Mouse (Mus musculus) small intestine, adult 2 months (tissue): ENCODE results near the gene Iqcd. TPM values are rescaled to one million over a fixed set of nuclear protein-coding genes. Genes with fewer than 3 reads are reported as not detected.

Source experiments
- H3K27ac ChIP-seq: fragments of 200-500 bp; 2 replicates; pipeline ENCODE4 v1.5.1; 2012; ENCODE audit warnings: low read depth, low read length, control low read depth, inconsistent platforms; ENCODE audit not compliant: insufficient read depth
- H3K27me3 ChIP-seq: fragments of 200-500 bp; 2 replicates; pipeline ENCODE4 v1.6.1; 2012; ENCODE audit warnings: mild to moderate bottlenecking, moderate library complexity, low read length, inconsistent platforms; ENCODE audit not compliant: control insufficient read depth, insufficient read depth
- H3K36me3 ChIP-seq: fragments of 200-500 bp; 2 replicates; pipeline ENCODE4 v1.6.1; 2012; ENCODE audit warnings: mild to moderate bottlenecking, low read length, control low read depth, inconsistent platforms; ENCODE audit not compliant: control insufficient read depth, insufficient read depth
- H3K4me1 ChIP-seq: fragments of 200-500 bp; 2 replicates; pipeline ENCODE4 v1.6.1; 2012; ENCODE audit warnings: low read length, inconsistent platforms, mixed read lengths; ENCODE audit not compliant: control insufficient read depth, insufficient read depth, insufficient read length
- H3K4me3 ChIP-seq: fragments of 200-500 bp; 2 replicates; pipeline ENCODE4 v1.5.1; 2012; ENCODE audit warnings: low read depth, mild to moderate bottlenecking, control low read depth, inconsistent platforms, low read length, moderate library complexity
- CTCF ChIP-seq: fragments of 200-500 bp; IDR thresholded peaks from 2 replicates; pipeline ENCODE4 v1.5.1; 2012; ENCODE audit warnings: low read depth, mild to moderate bottlenecking, control low read depth, inconsistent platforms, low read length, moderate library complexity, mixed read lengths; ENCODE audit not compliant: insufficient replicate concordance, insufficient read length; ENCODE audit errors: extremely low read depth
- POLR2A ChIP-seq: fragments of 200-500 bp; IDR thresholded peaks from 2 replicates; pipeline ENCODE4 v1.6.1; 2012; ENCODE audit warnings: low read depth, mild to moderate bottlenecking, control low read depth, inconsistent platforms, low read length, moderate library complexity
- WGBS: fragments of 180-500 bp; shearing (Covaris S2); methylation state at CpG from one replicate; pipeline ENCODE4 v1.1.7; 2018; 5-methylcytosine and 5-hydroxymethylcytosine counted together
- polyA plus RNA-seq: library from polyadenylated mRNA; depleted of rRNA; stranded (reverse); fragments of >200 nt; gene quantifications from 2 replicates; pipeline ENCODE4 v1.2.3, GENCODE M21; 2012

Iqcd gene
- polyA plus RNA-seq, 1 experiment, result 0.25 TPM

DNA sequence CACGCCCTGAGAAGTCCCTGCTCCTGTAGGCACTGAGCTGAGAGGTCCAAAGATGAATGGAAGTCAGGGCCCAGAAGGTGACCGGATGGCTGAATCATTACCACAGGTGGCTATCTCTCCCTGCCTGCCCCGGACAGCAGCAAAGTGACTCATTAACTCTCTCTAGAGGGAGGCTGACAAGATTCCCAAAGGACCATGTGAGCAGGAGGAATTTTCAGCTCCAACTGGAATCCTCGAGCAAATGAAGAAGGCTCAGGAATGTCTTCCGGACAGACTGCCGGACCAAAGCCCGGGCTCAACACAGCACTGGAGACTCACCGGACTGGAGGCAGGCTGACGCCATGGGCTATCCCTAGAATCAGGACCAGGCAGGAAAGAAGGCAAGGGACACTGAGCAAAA is 6.8 kb upstream of the Iqcd start:
- H3K4me1 ChIP-seq, result peaks cover 43% of the 10 kb centered on the region
- H3K27ac ChIP-seq, result peak overlapping the region; percentile 12; the same call in 1 of the 2 replicates
- TF ChIP-seq CTCF (no peak), POLR2A (no peak)
- no peaks in the 10 kb centered on the region for H3K27me3 ChIP-seq
- H3K4me3 ChIP-seq, result no peak overlapping the region
- peaks cover 38% of the 10 kb centered on the region for H3K36me3 ChIP-seq
- WGBS, result 77% methylated on average over 9 of the region's 9 CpGs

DNA sequence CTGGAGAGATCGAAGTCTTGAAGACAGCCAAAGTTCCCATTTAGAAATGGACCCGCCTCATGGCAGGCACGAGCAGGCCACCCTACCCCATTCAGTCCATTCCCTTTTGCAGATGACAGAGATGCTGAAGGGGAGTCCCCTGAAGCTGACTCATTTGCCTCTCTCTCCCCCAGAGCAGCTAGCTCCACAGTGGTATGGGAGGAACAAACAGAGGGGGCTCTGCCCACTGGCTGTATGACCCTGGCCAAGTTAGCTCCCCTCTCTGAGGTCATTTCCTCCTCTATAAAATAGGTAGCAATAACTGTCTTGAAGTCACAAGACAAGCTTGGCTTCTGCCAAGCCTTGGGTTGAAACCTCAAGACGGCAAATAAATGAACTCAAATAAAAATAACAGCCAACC is 5.3 kb upstream of the Iqcd start:
- no peak for TF ChIP-seq CTCF
- no peak for TF ChIP-seq POLR2A
- WGBS, result 85% methylated on average over 4 of the region's 4 CpGs
- H3K36me3 ChIP-seq, result peaks cover 38% of the 10 kb centered on the region
- H3K4me1 ChIP-seq, result peaks cover 29% of the 10 kb centered on the region
- H3K4me3 ChIP-seq, result no peak overlapping the region
- no peak overlapping the region for H3K27ac ChIP-seq
- H3K27me3 ChIP-seq, result no peaks in the 10 kb centered on the region

DNA sequence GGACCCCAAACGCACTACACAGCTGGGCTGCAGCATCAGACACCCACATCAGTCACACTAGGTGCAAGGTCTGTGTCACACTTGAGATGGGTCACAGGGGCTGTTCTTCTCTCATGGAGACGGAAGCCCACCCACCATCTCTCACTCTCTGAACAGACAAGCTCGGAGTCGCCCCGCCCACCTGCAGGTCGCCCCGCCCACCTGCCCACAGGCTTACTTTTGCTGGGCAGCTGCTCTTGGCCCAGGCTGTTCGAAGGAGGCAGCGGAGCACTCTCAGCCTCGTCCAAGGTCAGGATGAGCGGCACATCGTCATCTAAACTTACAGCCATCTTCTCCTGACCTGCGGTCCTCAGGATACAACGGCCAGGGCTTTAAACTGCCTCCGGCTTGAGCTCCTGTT is 3.8 kb upstream of the Iqcd start:
- Histone ChIP-seq H3K27ac (no peak overlapping the region), H3K4me1 (peaks cover 21% of the 10 kb centered on the region), H3K27me3 (no peaks in the 10 kb centered on the region), H3K36me3 (peaks cover 36% of the 10 kb centered on the region), H3K4me3 (no peak overlapping the region)
- no peak for TF ChIP-seq POLR2A
- no peak for TF ChIP-seq CTCF
- WGBS, result 80% methylated on average over 15 of the region's 15 CpGs

DNA sequence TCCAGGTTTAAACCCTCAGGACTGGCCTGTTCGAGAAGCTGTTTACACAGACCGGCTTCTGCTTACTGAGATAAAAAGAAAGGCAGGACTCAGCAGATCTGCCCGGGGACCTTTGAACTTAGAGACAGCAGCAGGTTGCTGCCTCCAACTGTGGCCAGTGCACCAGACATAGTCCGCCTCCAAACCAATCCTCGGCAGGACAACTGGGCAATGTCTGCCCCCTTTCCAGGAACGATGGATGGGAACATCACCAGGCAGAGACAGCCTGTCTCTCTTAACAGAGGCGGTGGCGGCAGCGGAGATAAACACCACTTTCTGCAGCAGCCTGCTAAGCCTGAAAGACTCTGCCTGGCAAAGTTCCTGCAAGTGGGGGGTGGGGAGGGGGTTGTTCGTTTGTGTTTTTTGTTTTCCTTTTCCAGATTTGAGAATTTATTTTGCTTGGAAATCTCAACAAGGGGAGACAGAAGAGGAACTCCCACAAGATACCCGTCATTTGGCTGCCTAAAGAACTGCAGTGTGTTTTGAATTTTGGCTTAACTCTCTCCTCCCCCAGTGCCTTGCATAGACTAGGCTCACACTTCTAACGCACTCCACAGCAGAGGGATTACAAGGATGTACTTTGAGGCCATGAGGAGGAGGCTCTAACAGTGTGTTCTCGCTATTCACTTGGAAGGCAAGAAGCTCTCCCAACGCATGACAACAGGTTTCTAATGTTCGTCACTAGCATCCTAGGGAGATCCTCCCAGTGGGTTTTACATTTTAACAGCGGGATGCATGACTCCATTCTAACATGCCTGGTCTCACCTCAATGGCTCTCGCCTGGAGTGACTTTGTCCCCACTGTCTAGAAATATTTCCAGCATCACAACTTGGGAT is 1.8 kb upstream of the Iqcd start:
- Histone ChIP-seq H3K27me3 (no peaks in the 10 kb centered on the region), H3K4me3 (peak overlapping the region; percentile 77), H3K27ac (peak overlapping the region; percentile 92), H3K4me1 (peaks cover 18% of the 10 kb centered on the region), H3K36me3 (peaks cover 26% of the 10 kb centered on the region)
- TF ChIP-seq POLR2A (peak; percentile 11; the same call in 1 of the 2 replicates), CTCF (no peak)
- 11% methylated on average over 17 of the region's 17 CpGs for WGBS

DNA sequence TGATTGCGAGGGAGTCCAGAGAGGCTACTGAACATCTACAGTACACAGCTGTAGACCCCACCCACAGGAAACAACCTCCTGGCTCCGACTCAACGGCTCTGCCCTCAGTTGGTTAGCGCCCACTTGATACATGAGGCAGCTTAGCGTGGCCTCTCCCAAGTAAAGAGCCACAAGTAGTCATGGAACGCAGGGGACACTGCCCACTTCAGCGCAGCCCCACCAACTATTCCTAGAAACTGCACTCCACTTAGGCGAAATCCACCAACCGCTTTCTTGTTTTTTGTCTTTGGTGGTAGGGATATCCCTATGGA is 1.2 kb upstream of the Iqcd start:
- no peak; the same call in 1 of the 2 replicates for TF ChIP-seq POLR2A
- TF ChIP-seq CTCF, result no peak
- H3K4me3 ChIP-seq, result peak overlapping the region; percentile 77
- H3K36me3 ChIP-seq, result peaks cover 24% of the 10 kb centered on the region
- H3K4me1 ChIP-seq, result peaks cover 14% of the 10 kb centered on the region
- WGBS, result 10% methylated on average over 9 of the region's 9 CpGs
- peak overlapping the region; percentile 92 for H3K27ac ChIP-seq
- H3K27me3 ChIP-seq, result no peaks in the 10 kb centered on the region

DNA sequence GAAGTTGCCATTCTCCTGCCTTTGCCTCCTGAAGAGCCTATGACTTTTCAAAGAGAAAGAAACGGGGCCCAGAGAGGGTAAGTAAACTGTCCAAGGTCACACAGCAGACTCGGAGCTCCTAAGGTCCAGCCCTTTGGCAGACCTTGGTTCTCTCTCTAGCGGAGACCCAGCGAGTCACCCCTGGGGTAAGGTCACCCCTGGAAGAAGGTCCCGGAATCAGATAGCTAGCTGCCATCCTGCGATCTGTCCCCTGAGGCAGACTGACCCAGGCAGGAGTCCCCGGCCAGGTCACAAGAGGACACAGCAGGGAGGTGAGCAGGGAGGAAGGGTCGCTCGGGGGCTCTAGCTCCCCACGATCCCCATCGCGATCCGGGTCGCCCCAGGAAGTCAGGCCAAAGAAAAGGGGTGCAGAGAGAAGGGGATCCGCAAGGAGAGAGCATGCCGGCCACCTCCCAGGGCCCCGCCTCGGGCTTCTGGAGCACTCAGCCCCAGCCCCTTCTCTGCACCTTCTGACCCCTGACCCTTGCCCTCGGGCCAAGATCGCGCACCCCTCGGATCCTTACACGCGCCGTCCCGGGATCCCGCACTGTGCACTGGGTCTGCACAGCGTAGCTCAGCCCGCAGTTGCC is 762 bp upstream of the Iqcd start:
- peak overlapping the region; percentile 77 for H3K4me3 ChIP-seq
- peak overlapping the region; percentile 92 for H3K27ac ChIP-seq
- no peak for TF ChIP-seq CTCF
- no peak for TF ChIP-seq POLR2A
- H3K4me1 ChIP-seq, result peaks cover 14% of the 10 kb centered on the region
- 1% methylated on average over 29 of the region's 29 CpGs for WGBS
- no peaks in the 10 kb centered on the region for H3K27me3 ChIP-seq
- peaks cover 22% of the 10 kb centered on the region for H3K36me3 ChIP-seq

DNA sequence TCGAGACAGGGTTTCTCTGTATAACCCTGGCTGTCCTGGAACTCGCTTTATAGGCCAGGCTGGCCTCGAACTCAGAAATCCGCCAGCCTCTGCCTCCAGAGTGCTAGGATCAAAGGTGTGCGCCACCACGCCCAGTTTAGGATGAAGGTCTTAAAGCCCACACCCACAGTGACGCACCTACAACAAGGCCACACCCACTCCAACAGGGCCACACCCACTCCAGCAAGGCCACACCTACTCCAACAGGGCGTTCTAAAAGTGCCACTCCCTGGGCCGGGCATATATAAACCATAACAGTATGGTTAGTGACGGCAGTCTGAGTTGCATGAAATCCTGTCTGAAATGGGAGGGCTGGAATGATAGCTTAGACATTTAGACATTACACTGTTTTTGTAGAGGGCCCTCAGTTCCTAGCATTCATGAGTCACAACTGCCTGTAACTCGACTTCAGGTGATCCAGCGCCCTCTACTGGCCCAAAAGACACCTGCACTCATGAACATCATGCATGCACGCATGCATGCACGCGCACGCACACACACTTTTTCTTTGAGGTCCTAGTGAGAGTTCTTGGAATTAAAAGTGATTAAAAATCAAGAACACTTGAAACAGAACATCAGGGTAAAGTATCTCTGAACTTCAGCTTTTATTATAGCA is 1.7 kb downstream of the Iqcd start:
- Histone ChIP-seq H3K4me1 (peaks cover 9% of the 10 kb centered on the region), H3K27ac (no peak overlapping the region), H3K4me3 (no peak overlapping the region), H3K36me3 (no peaks in the 10 kb centered on the region), H3K27me3 (no peaks in the 10 kb centered on the region)
- WGBS, result 58% methylated on average over 16 of the region's 16 CpGs
- TF ChIP-seq POLR2A, result no peak
- TF ChIP-seq CTCF, result peak; percentile 76; the same call in 1 of the 2 replicates
